Mouse (Mus musculus) forebrain, embryonic 10.5 days (tissue): ENCODE data around the gene Uvrag. TPM values are rescaled to one million over a fixed set of nuclear protein-coding genes. Genes with fewer than 3 reads are reported as not detected.

ENCODE experiments used
- DNase-seq: peaks from one replicate; pipeline ENCODE4 v3.0.0-alpha.2; 2017; ENCODE audit warnings: low spot score; ENCODE audit errors: extremely low spot score
- H3K27ac ChIP-seq: fragments of 300-500 bp; sonication (generic); 2 replicates; pipeline ENCODE4 v1.5.1; 2016; ENCODE audit warnings: mild to moderate bottlenecking
- H3K27me3 ChIP-seq: fragments of 300-500 bp; sonication (generic); 2 replicates; pipeline ENCODE4 v1.6.1; 2016; ENCODE audit warnings: mild to moderate bottlenecking; ENCODE audit not compliant: poor library complexity, severe bottlenecking
- H3K36me3 ChIP-seq: fragments of 300-500 bp; sonication (generic); replicated peaks from 2 replicates; pipeline ENCODE4 v1.6.1; 2016; ENCODE audit warnings: mild to moderate bottlenecking, moderate library complexity
- H3K4me1 ChIP-seq: fragments of 300-500 bp; sonication (generic); 2 replicates; pipeline ENCODE4 v1.6.1; 2016
- H3K4me3 ChIP-seq: fragments of 300-500 bp; sonication (generic); 2 replicates; pipeline ENCODE4 v1.5.1; 2016; ENCODE audit warnings: mild to moderate bottlenecking, moderate library complexity
- H3K9me3 ChIP-seq: fragments of 300-500 bp; sonication (generic); 2 replicates; pipeline ENCODE4 v1.6.1; 2016; ENCODE audit warnings: mild to moderate bottlenecking, moderate library complexity
- WGBS: fragments of 180-500 bp; shearing (Covaris S2); methylation state at CpG from one replicate; pipeline ENCODE4 v1.1.7; 2016; 5-methylcytosine and 5-hydroxymethylcytosine counted together
- polyA plus RNA-seq: library from polyadenylated mRNA; unstranded; fragments of >200 nt; fragmentation: Nextera tagmentation; extraction: Ambion mirVana; gene quantifications from 2 replicates; pipeline ENCODE4 v1.2.1, GENCODE M21; 2016

Gene Uvrag
- polyA plus RNA-seq: 9.8 and 10.4 TPM in 2 replicates

DNA sequence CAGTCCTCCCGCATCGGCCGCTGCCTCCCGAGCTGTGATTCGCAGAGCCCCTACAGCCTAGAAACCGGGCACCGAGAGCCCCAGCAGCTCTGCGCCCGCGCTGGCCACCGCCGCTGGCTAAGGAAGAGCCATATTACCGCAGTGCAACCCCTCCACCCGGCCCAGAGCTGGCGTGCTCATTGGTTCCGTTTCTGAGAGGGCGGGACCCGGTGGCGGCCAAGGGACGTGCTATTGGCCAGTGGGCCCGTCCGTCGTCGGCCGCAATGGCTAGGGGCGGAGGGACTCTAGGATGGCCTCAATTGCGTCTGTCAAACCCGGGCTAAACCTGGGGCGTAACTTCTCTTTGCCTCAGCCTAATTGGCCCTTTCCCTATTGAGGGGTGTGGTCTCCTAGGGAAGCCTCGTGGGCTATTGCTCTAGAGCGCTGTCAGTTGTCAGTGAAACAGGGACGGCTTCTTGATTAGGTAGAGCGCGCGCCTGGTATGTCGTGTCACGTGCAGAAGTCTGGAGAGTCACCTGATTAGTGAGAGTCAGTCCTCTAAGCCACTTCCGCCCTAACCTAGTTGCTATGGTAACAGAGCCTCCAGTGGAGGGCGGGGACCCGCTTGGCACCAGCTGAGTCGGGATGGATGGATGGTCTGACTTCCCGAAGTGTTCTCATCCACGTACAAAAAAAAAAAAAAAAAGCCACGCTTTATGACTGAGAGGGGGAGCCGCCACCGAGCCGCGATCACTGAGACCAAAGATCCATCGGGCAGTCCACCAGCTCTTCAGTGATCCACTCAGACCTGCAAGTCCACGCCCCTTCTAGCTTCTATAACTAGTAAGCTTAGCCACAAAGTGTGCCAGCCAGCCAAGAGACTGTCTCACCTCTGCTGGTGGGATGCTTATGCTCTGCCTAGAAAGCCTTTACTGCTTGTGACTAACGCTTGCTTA, at the start of gene Uvrag:
Uvrag (minus strand) TSS at position 158 of the 935 bp plus-strand sequence.
- WGBS: under 1% methylated on average over 51 of the region's 51 CpGs
- H3K4me1 ChIP-seq: peaks cover 39% of the 10 kb centered on the region
- H3K36me3 ChIP-seq: no peaks in the 10 kb centered on the region
- peak within 1 kb of the TSS; percentile 88 for H3K27ac ChIP-seq
- peak; percentile 99 for DNase-seq
- H3K27me3 ChIP-seq: peaks cover 7% of the 10 kb centered on the region; the same call in 1 of the 2 replicates
- H3K9me3 ChIP-seq: no peaks in the 10 kb centered on the region
- H3K4me3 ChIP-seq: peak within 1 kb of the TSS; percentile 94

DNA sequence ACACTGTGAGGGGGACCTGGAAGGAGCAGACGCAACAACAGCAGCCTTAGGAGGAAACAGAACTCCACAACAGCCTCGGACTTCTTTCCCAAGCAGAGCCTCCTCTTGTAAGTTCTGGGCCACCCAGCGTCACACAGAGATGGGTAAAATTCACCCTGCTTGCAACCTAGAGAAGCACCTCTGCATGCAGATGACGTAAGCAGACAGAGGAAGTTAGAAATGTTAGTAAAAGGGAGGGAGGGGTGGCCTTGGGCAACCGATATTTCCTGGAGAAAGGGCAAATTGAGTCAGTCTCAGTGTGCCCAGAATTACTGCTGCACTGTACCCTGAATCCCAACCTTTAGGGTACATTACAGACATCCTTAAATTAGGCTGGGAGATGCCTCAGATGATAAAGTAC, 48.9 kb upstream of the Uvrag start:
- no peak for DNase-seq
- no peak overlapping the region for H3K27ac ChIP-seq
- H3K27me3 ChIP-seq: no peaks in the 10 kb centered on the region
- H3K9me3 ChIP-seq: no peaks in the 10 kb centered on the region
- WGBS: 84% methylated on average over 5 of the region's 5 CpGs
- H3K36me3 ChIP-seq: no peaks in the 10 kb centered on the region
- no peak overlapping the region for H3K4me3 ChIP-seq
- no peaks in the 10 kb centered on the region for H3K4me1 ChIP-seq

- no peaks in the 10 kb centered on the region for H3K9me3 ChIP-seq
- no peak overlapping the region for H3K4me3 ChIP-seq
- H3K27me3 ChIP-seq: peaks cover 7% of the 10 kb centered on the region
- peaks cover 3% of the 10 kb centered on the region for H3K4me1 ChIP-seq
- H3K27ac ChIP-seq: no peak overlapping the region
- no peaks in the 10 kb centered on the region for H3K36me3 ChIP-seq
- no peak for DNase-seq
- WGBS: 85% methylated on average over 6 of the region's 6 CpGs
Measured at GRCm38 (mm10) chr7:99188630-99189029, 47.7 kb upstream of the Uvrag start.

GRCm38 (mm10) chr7:99187451-99187850, 46.5 kb upstream of the Uvrag start:
- H3K27ac ChIP-seq: no peak overlapping the region
- 90% methylated on average over 5 of the region's 5 CpGs for WGBS
- H3K4me1 ChIP-seq: peaks cover 15% of the 10 kb centered on the region
- peaks cover 12% of the 10 kb centered on the region for H3K27me3 ChIP-seq
- no peak overlapping the region for H3K4me3 ChIP-seq
- no peaks in the 10 kb centered on the region for H3K36me3 ChIP-seq
- DNase-seq: no peak
- H3K9me3 ChIP-seq: no peaks in the 10 kb centered on the region

DNA sequence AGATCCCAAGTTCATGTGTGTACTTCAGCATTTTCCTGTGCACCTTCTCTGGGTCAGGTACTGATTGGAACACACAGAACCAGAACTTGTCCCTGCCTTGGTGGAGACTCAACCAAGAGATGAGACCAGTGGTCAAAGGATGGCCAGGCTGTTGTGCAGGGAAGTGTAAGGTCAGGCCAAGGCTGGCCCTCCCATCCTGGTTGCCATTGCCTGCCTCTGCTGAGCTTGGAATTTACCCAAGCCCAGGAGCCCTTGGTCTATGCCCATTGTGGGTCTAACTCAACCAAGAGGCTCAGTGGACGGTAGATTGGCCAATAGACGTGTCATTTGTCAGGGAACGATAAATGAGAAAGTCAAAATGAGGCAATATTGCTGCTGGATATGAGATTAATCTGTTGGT, 44.5 kb upstream of the Uvrag start:
- H3K4me3 ChIP-seq: no peak overlapping the region
- 90% methylated on average over 3 of the region's 3 CpGs for WGBS
- no peak overlapping the region for H3K27ac ChIP-seq
- H3K27me3 ChIP-seq: peaks cover 28% of the 10 kb centered on the region
- H3K4me1 ChIP-seq: peaks cover 26% of the 10 kb centered on the region
- no peaks in the 10 kb centered on the region for H3K36me3 ChIP-seq
- H3K9me3 ChIP-seq: no peaks in the 10 kb centered on the region
- DNase-seq: no peak

DNA sequence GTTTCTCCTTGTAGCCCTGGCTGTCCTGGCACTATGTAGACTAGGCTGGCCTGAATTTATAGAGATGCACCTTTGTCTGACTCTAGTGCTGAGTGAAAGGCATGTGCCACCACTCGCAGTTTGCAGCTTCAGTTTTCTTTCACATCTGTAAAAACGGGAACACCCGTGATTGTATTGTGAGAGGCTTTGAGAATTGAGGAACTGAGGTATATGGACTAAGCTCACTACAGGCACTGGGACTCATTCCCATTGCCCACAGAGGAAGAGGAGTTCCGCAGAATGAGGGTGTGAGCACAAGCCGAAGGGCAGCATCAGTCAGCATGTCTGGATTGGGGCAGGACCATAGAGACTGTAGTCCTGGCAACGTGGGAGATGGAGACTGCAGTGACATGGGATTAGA, 42.8 kb upstream of the Uvrag start:
- no peaks in the 10 kb centered on the region for H3K9me3 ChIP-seq
- 72% methylated on average over 6 of the region's 6 CpGs for WGBS
- H3K27ac ChIP-seq: no peak overlapping the region
- H3K27me3 ChIP-seq: peaks cover 28% of the 10 kb centered on the region
- DNase-seq: no peak
- no peaks in the 10 kb centered on the region for H3K36me3 ChIP-seq
- peaks cover 26% of the 10 kb centered on the region for H3K4me1 ChIP-seq
- peak overlapping the region; percentile 79 for H3K4me3 ChIP-seq

- DNase-seq: peak; percentile 94
- WGBS: under 1% methylated on average over 63 of the region's 63 CpGs
- H3K4me3 ChIP-seq: peak within 1 kb of the TSS; percentile 79
- no peaks in the 10 kb centered on the region for H3K36me3 ChIP-seq
- peaks cover 30% of the 10 kb centered on the region for H3K4me1 ChIP-seq
- peak within 1 kb of the TSS; percentile 97 for H3K27ac ChIP-seq
- no peaks in the 10 kb centered on the region for H3K9me3 ChIP-seq
- peaks cover 28% of the 10 kb centered on the region for H3K27me3 ChIP-seq
Measured at GRCm38 (mm10) chr7:99182432-99183172, 41.7 kb upstream of the Uvrag start, which contains the start of gene Dgat2. Gene Dgat2 (minus strand): TSS chr7:99182719.

DNA sequence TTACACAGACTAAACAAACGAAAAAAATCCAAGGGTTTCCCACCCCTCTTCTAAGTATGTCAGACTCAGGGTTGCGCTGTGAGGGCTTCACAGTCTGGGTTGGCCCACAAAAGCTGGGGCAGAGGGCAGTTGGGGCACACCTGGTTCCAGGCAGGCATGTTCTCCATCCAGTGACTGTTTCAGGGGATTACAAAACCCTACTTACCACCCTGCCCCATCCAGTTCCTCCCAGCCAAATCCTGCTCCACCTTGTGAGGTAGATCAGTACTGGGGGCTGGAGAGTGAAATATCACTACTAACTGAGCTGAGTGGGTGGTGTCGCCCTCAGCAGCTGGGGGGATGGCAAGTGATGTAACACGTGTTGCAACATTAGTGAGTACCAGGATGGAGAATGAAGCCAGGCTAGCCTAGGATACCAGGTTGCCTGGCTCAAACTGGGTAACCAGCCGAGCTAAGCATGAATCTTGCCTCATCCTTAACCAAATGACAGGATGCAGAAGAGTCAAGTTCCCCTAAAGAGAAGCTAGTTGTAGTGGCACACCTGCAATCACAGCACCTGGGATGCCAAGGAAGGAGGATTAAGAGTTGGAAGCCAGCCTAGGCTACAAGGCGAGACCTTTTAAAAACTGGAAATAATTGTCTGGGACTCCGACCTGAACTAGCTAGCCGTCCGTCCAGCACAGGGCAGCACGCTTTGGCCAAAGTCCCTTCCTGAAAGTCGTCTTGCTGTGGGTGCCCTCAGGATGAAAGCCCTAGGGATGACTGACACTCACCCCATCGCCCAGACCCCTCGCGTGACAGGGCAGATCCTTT, 40.9 kb upstream of the Uvrag start:
- 21% methylated on average over 14 of the region's 14 CpGs for WGBS
- H3K36me3 ChIP-seq: no peaks in the 10 kb centered on the region
- peaks cover 34% of the 10 kb centered on the region for H3K4me1 ChIP-seq
- DNase-seq: no peak
- no peaks in the 10 kb centered on the region for H3K9me3 ChIP-seq
- peak overlapping the region; percentile 97 for H3K27ac ChIP-seq
- H3K27me3 ChIP-seq: peaks cover 28% of the 10 kb centered on the region
- H3K4me3 ChIP-seq: peak overlapping the region; percentile 79

DNA sequence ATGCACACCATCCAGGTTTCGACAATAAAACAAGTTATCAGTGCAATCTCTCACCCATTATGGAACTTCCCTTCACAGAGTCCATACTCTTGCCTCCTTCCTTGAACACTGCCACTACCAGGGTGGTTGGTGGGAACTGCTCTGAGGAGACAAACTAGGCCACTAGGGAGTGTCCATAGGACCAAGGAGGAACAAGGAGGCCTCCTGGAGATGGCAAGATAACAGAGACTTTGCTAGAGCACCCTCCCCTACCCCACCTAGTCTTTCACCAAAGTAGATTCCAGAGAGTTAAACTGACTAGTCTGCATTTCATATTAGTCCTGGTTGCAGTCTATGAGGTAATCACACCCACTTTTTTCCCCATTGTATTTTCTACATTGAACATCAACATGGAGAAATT, 39.2 kb upstream of the Uvrag start:
- DNase-seq: no peak
- H3K27ac ChIP-seq: no peak overlapping the region

DNA sequence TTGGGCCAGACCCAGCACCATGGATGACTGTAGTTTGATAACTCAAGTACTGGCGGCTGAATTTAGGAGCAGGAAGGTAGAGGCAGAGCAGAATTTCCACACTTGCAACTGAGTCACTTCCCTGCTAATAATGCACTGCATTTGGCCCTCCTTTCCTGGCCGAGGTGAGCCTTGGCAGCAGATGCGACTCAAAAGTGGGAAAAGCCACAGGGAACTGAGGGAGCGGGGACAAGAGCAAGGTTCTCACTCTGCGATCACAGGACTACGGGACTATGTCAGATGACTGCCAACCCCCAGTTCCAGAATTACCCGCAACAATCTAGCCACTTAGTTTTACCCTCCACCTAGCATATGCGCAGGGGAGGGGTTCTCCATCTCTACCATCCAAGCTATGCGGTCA, 38.3 kb upstream of the Uvrag start:
- Histone ChIP-seq H3K27me3 (peaks cover 27% of the 10 kb centered on the region), H3K27ac (no peak overlapping the region), H3K36me3 (no peaks in the 10 kb centered on the region), H3K4me3 (no peak overlapping the region), H3K9me3 (no peaks in the 10 kb centered on the region), H3K4me1 (peaks cover 34% of the 10 kb centered on the region)
- WGBS: 94% methylated on average over 9 of the region's 9 CpGs
- DNase-seq: no peak

More for the DNA sequence above, 39.2 kb upstream of the Uvrag start:
- no peaks in the 10 kb centered on the region for H3K36me3 ChIP-seq
- no peaks in the 10 kb centered on the region for H3K9me3 ChIP-seq
- H3K4me1 ChIP-seq: peaks cover 34% of the 10 kb centered on the region
- H3K27me3 ChIP-seq: peaks cover 28% of the 10 kb centered on the region
- no peak overlapping the region for H3K4me3 ChIP-seq
- 94% methylated on average over 1 of the region's 1 CpGs for WGBS

DNA sequence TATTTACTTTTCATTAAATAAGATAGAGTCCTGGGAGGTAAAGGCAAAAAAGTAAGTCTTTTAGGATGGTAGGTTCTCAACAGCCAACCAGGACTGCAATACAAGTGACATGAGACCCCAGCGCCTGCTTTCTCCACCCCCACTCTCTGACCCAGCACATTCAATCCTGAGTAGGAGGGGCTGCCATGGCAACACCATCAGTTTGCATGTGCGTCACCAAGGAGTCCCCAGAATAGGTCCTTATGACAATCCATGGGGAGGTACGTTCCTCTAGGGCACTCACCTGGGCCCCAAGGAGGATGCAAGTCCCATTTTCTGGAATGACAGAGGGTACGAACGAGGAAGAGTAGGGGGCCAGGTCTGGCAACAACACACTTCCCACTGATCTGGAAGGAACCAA, 36.4 kb upstream of the Uvrag start:
- Histone ChIP-seq H3K9me3 (no peaks in the 10 kb centered on the region), H3K27ac (no peak overlapping the region), H3K27me3 (peaks cover 16% of the 10 kb centered on the region), H3K4me3 (no peak overlapping the region), H3K36me3 (no peaks in the 10 kb centered on the region), H3K4me1 (peaks cover 19% of the 10 kb centered on the region)
- WGBS: 79% methylated on average over 5 of the region's 5 CpGs
- no peak for DNase-seq

DNA sequence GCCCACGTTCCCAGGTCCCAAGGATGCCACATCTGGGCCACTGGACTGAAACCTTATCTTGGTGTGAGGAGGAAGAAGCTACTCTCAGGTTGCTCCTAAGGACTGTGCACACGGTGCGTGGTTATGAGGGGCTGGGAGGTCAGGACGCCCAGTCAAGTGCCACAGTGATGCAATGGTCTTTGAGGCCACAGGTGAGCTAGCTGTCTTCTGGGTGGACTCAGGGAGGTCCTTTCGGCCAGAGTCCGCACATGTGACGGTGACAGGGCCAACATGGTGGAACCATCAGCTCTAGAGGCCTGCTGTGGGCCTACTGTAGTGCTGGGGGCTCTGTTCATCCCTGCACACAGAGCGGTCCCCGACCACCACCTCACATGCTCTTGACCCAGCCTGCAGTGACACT, 34.7 kb upstream of the Uvrag start:
- Histone ChIP-seq H3K27ac (no peak overlapping the region), H3K9me3 (no peaks in the 10 kb centered on the region), H3K36me3 (no peaks in the 10 kb centered on the region), H3K27me3 (peaks cover 2% of the 10 kb centered on the region), H3K4me3 (no peak overlapping the region), H3K4me1 (peaks cover 9% of the 10 kb centered on the region)
- WGBS: 91% methylated on average over 9 of the region's 9 CpGs
- no peak for DNase-seq
